Mouse (Mus musculus): ENCODE measurements around the gene Akr1c13. TPM values are rescaled to one million over a fixed set of nuclear protein-coding genes. Genes with fewer than 3 reads are reported as not detected.

The Akr1c13 gene
- polyA plus RNA-seq, 1 experiment, result not detected

DNA sequence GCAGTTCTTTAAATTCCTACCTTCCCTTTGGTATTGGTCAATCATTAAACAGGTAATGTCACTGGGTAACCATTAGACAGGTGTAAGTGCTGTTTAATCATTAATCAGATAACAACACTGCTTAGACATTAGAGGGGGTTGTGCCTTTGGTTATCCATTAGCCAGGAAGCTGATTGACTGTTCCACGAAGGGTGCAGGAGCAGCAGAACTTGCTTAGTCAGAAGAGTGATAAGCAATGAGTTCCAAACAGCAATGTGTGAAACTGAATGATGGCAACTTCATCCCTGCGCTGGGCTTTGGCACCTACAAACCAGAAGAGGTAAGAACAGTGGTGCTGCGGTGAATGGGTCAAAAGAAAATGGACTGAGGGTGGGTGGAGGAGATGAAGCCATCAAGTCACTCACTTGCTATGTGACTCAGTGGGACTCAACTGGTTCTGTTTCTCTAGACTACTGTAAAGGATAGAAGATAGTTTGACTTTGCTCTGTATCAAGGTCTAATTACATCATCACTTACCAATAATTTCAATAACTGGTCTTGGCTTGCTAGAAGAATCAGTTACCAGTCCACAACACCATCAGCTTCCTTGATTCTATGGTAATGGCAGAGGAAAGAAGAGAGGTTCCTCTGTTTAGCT is 42.7 kb downstream of the Akr1c13 start:
- Histone ChIP-seq H3K4me1 (ENCODE audit: control insufficient read depth) (no peaks in the 10 kb centered on the region), H3K36me3 (ENCODE audit: control insufficient read depth) (no peaks in the 10 kb centered on the region; the same call in 1 of the 2 replicates), H3K9me3 (ENCODE audit: control insufficient read depth, low read length) (no peaks in the 10 kb centered on the region), H3K27me3 (ENCODE audit: control insufficient read depth) (no peaks in the 10 kb centered on the region), H3K4me3 (replicated peaks) (peak overlapping the region; percentile 38)
- TF ChIP-seq TAL1 (IDR thresholded peaks at IDR 0.05; ENCODE audit: low read length) (no peak), GATA1 (IDR thresholded peaks at IDR 0.05; ENCODE audit: low read length) (no peak)

DNA sequence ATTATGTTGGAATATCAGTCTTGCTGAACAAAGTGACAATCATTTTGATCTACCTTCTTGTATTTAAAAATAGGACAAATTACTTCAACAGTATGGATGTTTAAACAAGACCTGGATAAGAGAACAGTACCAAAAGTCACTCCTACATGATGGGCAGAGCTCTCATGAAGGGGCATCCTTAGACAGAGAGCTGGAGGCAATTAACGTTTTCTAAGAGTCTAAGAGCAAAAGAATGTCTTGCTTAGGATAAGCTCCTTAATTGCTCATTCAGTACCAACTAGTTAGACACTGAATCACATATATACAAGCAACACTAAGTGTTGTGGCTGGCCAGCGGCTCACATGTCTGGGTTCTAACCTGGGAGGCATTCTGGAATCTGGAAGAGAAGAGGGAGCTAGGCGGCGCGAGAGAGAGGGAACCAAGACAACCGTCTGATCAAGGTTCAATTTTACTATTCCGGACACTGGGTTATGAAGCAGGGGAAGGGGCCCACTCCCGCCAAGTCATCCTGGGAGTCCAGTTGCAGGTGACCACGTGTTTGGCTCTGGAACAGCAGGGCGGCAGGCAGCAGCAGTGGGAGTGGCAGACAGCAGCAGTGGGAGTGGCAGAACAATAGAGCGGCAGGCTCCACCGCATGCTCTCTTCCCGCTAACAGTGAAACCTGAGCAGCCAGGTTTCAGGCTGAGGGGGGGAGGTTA is 54.1 kb downstream of the Akr1c13 start:
- no peaks in the 10 kb centered on the region for H3K27me3 ChIP-seq (ENCODE audit: control insufficient read depth)
- H3K4me1 ChIP-seq (ENCODE audit: control insufficient read depth), result no peaks in the 10 kb centered on the region
- H3K4me3 ChIP-seq (replicated peaks), result no peak overlapping the region
- no peaks in the 10 kb centered on the region for H3K9me3 ChIP-seq (ENCODE audit: control insufficient read depth, low read length)
- TF ChIP-seq TAL1 (IDR thresholded peaks at IDR 0.05; ENCODE audit: low read length), result no peak
- no peaks in the 10 kb centered on the region; the same call in 1 of the 2 replicates for H3K36me3 ChIP-seq (ENCODE audit: control insufficient read depth)

DNA sequence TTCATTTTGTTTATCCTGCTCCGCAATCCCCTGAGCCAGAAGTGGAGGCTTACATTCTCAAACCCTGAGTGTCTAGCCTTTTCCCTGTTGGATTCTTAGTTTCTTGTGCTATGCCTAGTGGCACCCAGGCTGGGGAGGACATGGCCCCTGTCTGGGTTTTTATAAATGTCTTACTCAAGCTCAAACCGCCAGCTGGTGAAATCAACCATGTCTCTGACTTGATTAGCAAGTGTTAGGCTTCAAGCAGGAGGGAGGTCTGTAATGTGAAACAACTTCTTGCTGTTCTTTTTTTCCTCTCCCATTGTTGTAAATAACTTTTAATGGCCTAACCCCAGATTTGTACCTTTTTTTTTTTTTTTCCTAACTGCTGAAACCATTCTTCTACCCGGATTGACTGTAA is 58.4 kb downstream of the Akr1c13 start:
- H3K4me3 ChIP-seq (replicated peaks), result no peak overlapping the region
- no peaks in the 10 kb centered on the region for H3K9me3 ChIP-seq (ENCODE audit: control insufficient read depth, low read length)
- no peaks in the 10 kb centered on the region for H3K27me3 ChIP-seq (ENCODE audit: control insufficient read depth)
- no peaks in the 10 kb centered on the region for H3K4me1 ChIP-seq (ENCODE audit: control insufficient read depth)
- H3K36me3 ChIP-seq (ENCODE audit: control insufficient read depth), result no peaks in the 10 kb centered on the region; the same call in 1 of the 2 replicates
- TF ChIP-seq GATA1 (IDR thresholded peaks at IDR 0.05; ENCODE audit: low read length) (no peak), TAL1 (IDR thresholded peaks at IDR 0.05; ENCODE audit: low read length) (no peak)

Other genes with a start within 250 kb of the Akr1c13 start
- 0.03 TPM in 1 of 2 replicates, not detected in the other for gene Ucn3, start 245.8 kb upstream of the Akr1c13 start, polyA plus RNA-seq (2012)
- not detected in 2 replicates for gene Akr1c14, start 142.1 kb upstream of the Akr1c13 start, polyA plus RNA-seq (2012)
- gene Akr1c18, start 40.5 kb upstream of the Akr1c13 start, polyA plus RNA-seq (2012), result not detected in 2 replicates
- gene Akr1c19, start 37.5 kb downstream of the Akr1c13 start, polyA plus RNA-seq (2012), result 0.03 TPM in 1 of 2 replicates, not detected in the other
- gene Akr1c12, start 88.3 kb downstream of the Akr1c13 start, polyA plus RNA-seq (2012), result not detected in 2 replicates
- gene Akr1c6, start 243.2 kb downstream of the Akr1c13 start, polyA plus RNA-seq (2012), result not detected in 2 replicates

All from erythroblast, embryonic 14.5 days (primary cell).